Mouse (Mus musculus) cerebellum, adult 2 months (tissue): ENCODE measurements around the gene Adamtsl4.
"Not testable (repeated sequence)": the region's sequence is repeated elsewhere in the genome, so short reads cannot be mapped to it uniquely, and the experiment has no call there.

Experiments used
- CTCF ChIP-seq: fragments of 200-500 bp; IDR thresholded peaks from 2 replicates; pipeline ENCODE4 v1.5.1; 2011; ENCODE audit warnings: low read depth, mild to moderate bottlenecking, control low read depth, low read length, moderate library complexity, borderline replicate concordance; ENCODE audit not compliant: insufficient read depth
- POLR2A ChIP-seq: fragments of 200-500 bp; IDR thresholded peaks from 2 replicates; pipeline ENCODE4 v1.6.1; 2011; ENCODE audit warnings: low read length, control low read depth, borderline replicate concordance; ENCODE audit not compliant: insufficient read depth

DNA sequence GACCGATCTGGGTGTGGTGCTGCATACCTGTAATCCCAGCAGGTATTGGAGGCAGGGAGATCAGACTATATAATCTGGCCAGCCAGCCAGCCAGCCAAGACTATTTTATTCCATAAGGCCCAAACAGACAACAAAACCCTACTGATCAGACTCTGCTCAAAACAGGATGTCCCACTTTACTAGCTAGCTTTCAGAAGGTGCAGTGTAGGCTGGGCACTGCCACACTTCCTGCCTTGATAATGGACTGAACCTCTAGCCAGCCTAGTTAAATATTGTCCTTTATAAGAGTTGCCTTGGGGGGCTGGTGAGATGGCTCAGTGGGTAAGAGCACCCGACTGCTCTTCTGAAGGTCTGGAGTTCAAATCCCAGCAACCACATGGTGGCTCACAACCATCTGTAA lies 2.8 kb upstream of the Adamtsl4 start:
- TF ChIP-seq POLR2A, CTCF: not testable (repeated sequence)
